Mouse (Mus musculus): ENCODE results near the gene Gm45062. TPM values are rescaled to one million over a fixed set of nuclear protein-coding genes. Genes with fewer than 3 reads are reported as not detected.

The Gm45062 gene
- polyA plus RNA-seq, 1 experiment: not detected

DNA sequence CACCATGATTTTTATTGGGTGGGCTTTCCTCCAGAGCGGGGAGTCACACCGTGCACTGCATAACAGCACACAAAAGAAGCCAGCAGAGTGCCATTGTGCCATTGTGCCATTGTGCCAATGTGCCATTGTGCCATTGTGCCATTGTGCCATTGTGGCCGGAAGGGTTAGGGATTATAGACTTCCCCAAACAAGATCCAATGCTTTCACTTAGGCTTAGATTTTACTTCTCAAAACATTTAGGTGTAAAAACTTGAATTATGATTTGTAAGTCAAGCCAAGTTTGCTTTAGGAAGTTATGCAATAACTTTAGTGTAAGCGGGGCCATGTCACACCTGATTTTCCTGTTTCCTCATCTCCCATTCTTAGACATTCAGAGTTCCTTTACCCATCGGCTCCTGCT is 156.6 kb downstream of the Gm45062 start:
- Histone ChIP-seq H3K27ac (ENCODE audit: insufficient read depth, low read depth, low read length) (no peak overlapping the region), H3K4me3 (ENCODE audit: low read depth, low read length) (no peak overlapping the region), H3K36me3 (ENCODE audit: control insufficient read depth, insufficient read depth, low read length) (no peaks in the 10 kb centered on the region), H3K4me1 (ENCODE audit: control insufficient read depth, insufficient read depth, insufficient read length, low read length) (no peaks in the 10 kb centered on the region), H3K27me3 (ENCODE audit: control insufficient read depth, insufficient read depth, low read length) (no peaks in the 10 kb centered on the region)
- 87% methylated on average over 5 of the region's 5 CpGs for WGBS
- TF ChIP-seq POLR2A (IDR thresholded peaks at IDR 0.05; ENCODE audit: low read depth, low read length) (no peak), CTCF (IDR thresholded peaks at IDR 0.05; ENCODE audit: extremely low read depth, insufficient read length, insufficient replicate concordance, low read depth, low read length) (no peak)

DNA sequence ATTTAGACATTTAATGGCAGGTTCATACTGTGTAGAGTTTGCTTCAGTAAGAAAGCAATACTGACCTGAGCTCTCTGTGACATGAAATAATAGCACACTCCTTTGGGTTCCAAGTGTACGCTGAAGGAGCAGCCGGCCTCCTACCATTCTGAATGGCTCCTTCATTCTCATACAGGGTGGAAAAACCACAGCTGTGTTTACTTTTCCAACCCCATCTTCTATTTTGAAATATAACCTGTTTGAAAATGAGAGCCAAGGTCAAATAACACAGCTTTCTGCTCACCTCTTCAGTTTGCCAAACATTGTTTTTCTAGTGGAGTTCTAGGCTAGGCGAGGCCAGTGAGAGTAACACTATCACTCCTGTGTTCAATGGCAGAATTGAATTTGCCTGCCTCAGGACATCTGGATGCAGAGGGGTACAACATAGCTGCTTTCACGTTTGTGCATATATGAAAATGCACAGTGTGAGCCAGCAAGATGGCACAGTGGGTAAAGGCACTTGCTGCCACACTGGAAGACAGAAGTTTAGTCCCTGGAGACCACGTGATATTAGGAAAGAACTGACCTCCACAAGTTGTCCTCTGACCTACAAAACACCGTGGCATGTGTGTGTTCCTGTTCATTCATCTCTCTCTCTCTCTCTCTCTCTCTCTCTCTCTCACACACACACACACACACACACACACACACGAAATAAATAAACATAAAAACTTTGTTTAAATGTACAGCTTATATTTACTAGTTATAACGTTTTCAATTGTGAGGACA is 157.7 kb downstream of the Gm45062 start:
- no peaks in the 10 kb centered on the region for H3K36me3 ChIP-seq (ENCODE audit: control insufficient read depth, insufficient read depth, low read length)
- no peak overlapping the region for H3K27ac ChIP-seq (ENCODE audit: insufficient read depth, low read depth, low read length)
- H3K27me3 ChIP-seq (ENCODE audit: control insufficient read depth, insufficient read depth, low read length): no peaks in the 10 kb centered on the region
- H3K4me3 ChIP-seq (ENCODE audit: low read depth, low read length): no peak overlapping the region
- no peaks in the 10 kb centered on the region for H3K4me1 ChIP-seq (ENCODE audit: control insufficient read depth, insufficient read depth, insufficient read length, low read length)
- 60% methylated on average over 8 of the region's 8 CpGs for WGBS
- TF ChIP-seq CTCF (IDR thresholded peaks at IDR 0.05; ENCODE audit: extremely low read depth, insufficient read length, insufficient replicate concordance, low read depth, low read length) (no peak), POLR2A (IDR thresholded peaks at IDR 0.05; ENCODE audit: low read depth, low read length) (no peak)

DNA sequence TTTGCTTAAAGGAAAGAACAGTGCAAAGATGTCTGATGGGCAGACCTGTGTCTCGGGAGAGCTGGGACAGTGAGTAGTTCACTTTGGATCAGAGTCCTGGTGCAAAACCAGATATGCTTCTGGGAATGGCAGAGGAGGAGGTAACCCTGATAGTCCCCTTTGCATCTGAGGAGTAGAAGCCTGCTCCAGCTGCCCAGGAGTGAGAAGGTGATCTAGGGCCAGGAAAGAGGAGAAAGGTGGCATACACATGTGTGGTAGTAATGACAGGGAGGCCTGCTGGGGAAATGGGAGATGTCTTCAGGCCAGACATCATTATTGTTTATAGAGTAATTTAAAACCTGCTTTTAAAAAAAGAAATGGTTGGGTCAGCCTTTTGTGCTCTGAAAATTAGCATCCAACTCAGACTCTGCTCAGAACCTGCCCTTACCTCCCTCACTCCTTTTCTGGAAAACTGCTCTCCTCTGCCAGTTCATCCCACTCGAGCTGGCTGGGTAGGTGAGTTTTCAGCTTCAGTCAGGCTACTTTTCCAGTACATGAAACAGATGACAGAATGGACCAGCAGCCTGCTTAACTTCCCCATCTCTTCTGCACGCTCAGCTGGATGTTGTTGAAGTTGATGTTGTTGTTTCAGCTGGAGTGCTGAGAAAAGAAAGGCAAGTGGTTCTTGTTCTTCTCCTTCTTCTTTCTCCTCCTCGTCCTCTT is 160.4 kb downstream of the Gm45062 start:
- 64% methylated on average over 4 of the region's 4 CpGs for WGBS
- TF ChIP-seq POLR2A (IDR thresholded peaks at IDR 0.05; ENCODE audit: low read depth, low read length) (no peak), CTCF (IDR thresholded peaks at IDR 0.05; ENCODE audit: extremely low read depth, insufficient read length, insufficient replicate concordance, low read depth, low read length) (no peak)

DNA sequence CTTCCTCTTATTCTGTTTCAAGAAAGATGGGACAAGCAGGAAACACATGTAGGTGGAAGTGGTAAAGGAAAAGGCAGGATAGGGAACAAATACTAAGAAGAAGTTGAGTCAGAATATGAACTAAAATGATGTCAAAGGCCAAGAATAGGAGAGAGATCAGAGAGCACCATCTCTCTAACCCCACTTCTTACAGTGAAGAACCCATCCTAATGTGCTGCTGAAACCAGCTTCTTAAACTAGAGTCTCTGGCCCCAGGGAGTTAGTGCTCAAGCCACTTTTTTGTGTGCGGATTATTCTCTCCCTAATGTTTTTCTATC is 160.9 kb downstream of the Gm45062 start:
- no peak overlapping the region for H3K27ac ChIP-seq (ENCODE audit: insufficient read depth, low read depth, low read length)
- 89% methylated on average over 1 of the region's 1 CpGs for WGBS
- H3K4me3 ChIP-seq (ENCODE audit: low read depth, low read length): no peak overlapping the region
- H3K27me3 ChIP-seq (ENCODE audit: control insufficient read depth, insufficient read depth, low read length): no peaks in the 10 kb centered on the region
- TF ChIP-seq CTCF (IDR thresholded peaks at IDR 0.05; ENCODE audit: extremely low read depth, insufficient read length, insufficient replicate concordance, low read depth, low read length): no peak
- no peak for TF ChIP-seq POLR2A (IDR thresholded peaks at IDR 0.05; ENCODE audit: low read depth, low read length)
- no peaks in the 10 kb centered on the region for H3K36me3 ChIP-seq (ENCODE audit: control insufficient read depth, insufficient read depth, low read length)
- 0 out of 2 replicates have a peak, but pooled peaks cover 2% of the 10 kb centered on the region for H3K4me1 ChIP-seq (ENCODE audit: control insufficient read depth, insufficient read depth, insufficient read length, low read length)

More for the DNA sequence above, 160.4 kb downstream of the Gm45062 start:
- Histone ChIP-seq H3K4me3 (ENCODE audit: low read depth, low read length) (no peak overlapping the region), H3K27me3 (ENCODE audit: control insufficient read depth, insufficient read depth, low read length) (no peaks in the 10 kb centered on the region), H3K27ac (ENCODE audit: insufficient read depth, low read depth, low read length) (no peak overlapping the region), H3K36me3 (ENCODE audit: control insufficient read depth, insufficient read depth, low read length) (no peaks in the 10 kb centered on the region), H3K4me1 (ENCODE audit: control insufficient read depth, insufficient read depth, insufficient read length, low read length) (0 out of 2 replicates have a peak, but pooled peaks cover 1% of the 10 kb centered on the region)

DNA sequence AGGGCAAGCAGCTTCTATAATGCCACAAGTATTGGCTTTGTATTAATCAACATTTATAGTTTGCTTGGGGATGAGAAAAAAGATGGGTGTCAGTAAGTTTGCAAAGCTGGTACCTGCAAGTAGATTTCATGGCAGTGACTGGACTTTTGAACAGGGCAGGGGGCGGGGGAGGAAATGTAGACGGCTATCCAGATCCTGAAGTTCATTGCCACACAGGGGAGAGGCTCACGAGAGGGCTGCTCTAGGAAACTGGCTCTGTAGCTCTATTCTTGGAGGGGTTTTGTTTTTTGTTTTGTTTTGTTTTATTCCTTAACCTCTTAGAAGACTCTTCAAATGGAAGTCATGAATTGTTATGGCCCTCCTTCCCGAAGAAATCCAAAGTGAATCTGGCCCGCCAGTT is 162.2 kb downstream of the Gm45062 start:
- Histone ChIP-seq H3K27ac (ENCODE audit: insufficient read depth, low read depth, low read length) (no peak overlapping the region), H3K36me3 (ENCODE audit: control insufficient read depth, insufficient read depth, low read length) (no peaks in the 10 kb centered on the region), H3K4me3 (ENCODE audit: low read depth, low read length) (no peak overlapping the region), H3K27me3 (ENCODE audit: control insufficient read depth, insufficient read depth, low read length) (no peaks in the 10 kb centered on the region), H3K4me1 (ENCODE audit: control insufficient read depth, insufficient read depth, insufficient read length, low read length) (0 out of 2 replicates have a peak, but pooled peaks cover 2% of the 10 kb centered on the region)
- TF ChIP-seq POLR2A (IDR thresholded peaks at IDR 0.05; ENCODE audit: low read depth, low read length): no peak
- TF ChIP-seq CTCF (IDR thresholded peaks at IDR 0.05; ENCODE audit: extremely low read depth, insufficient read length, insufficient replicate concordance, low read depth, low read length): no peak
- WGBS: 55% methylated on average over 5 of the region's 5 CpGs

DNA sequence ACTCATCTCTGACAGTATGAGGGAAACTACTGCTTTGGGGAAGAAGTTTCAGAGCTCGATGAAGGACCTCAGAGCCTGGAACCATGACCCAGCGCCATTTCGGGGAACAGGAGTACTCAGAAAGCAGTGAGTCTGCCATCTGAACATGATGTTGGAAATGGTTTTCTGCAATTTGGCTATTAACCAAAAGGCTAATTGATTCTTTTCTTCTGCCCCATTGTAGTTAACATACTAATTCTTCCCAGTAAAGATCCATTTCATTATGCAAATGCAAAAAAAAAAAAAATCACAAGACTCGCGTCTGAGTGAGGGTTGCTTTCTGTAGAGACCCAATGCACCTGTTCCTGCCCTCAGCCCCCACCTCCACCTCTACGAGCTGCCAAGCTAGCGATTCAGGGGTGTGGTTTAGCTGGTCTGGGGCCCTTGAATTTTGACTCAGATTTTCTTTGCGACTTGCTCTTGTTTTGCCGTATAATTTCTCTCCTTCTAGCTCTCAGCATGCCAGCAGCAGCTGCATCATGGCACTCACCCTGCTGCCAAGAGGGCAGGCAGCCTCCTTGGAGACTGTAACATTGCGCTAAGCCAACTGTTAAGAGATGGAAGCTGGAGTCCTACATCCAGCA is 162.8 kb downstream of the Gm45062 start:
- no peak overlapping the region for H3K4me3 ChIP-seq (ENCODE audit: low read depth, low read length)
- 83% methylated on average over 10 of the region's 10 CpGs for WGBS
- H3K4me1 ChIP-seq (ENCODE audit: control insufficient read depth, insufficient read depth, insufficient read length, low read length): 0 out of 2 replicates have a peak, but pooled peaks cover 2% of the 10 kb centered on the region
- H3K27me3 ChIP-seq (ENCODE audit: control insufficient read depth, insufficient read depth, low read length): no peaks in the 10 kb centered on the region
- H3K36me3 ChIP-seq (ENCODE audit: control insufficient read depth, insufficient read depth, low read length): no peaks in the 10 kb centered on the region
- TF ChIP-seq POLR2A (IDR thresholded peaks at IDR 0.05; ENCODE audit: low read depth, low read length) (no peak), CTCF (IDR thresholded peaks at IDR 0.05; ENCODE audit: extremely low read depth, insufficient read length, insufficient replicate concordance, low read depth, low read length) (no peak)
- H3K27ac ChIP-seq (ENCODE audit: insufficient read depth, low read depth, low read length): no peak overlapping the region

DNA sequence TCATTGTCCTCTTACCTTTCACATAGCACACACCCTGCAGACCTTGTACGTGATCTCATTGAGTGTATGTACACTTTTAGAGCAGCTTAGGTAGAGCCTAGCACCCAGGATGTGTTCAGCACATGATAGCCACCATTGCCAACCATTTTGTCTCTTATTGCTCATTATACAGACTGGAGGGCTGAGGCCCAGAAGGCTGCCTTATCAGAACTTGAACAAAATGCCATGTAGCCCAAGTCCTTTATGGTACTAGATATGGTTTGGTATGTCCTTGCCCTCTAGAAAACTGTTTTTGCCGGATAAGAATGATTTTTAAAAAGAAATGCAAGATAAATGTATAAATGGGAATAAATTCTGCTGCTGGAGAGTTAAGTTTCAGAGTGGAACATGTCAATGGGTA is 163.9 kb downstream of the Gm45062 start:
- TF ChIP-seq POLR2A (IDR thresholded peaks at IDR 0.05; ENCODE audit: low read depth, low read length) (no peak), CTCF (IDR thresholded peaks at IDR 0.05; ENCODE audit: extremely low read depth, insufficient read length, insufficient replicate concordance, low read depth, low read length) (no peak)
- H3K4me1 ChIP-seq (ENCODE audit: control insufficient read depth, insufficient read depth, insufficient read length, low read length): peaks cover 5% of the 10 kb centered on the region; the same call in 1 of the 2 replicates

More for the DNA sequence above, 163.9 kb downstream of the Gm45062 start:
- no peaks in the 10 kb centered on the region for H3K36me3 ChIP-seq (ENCODE audit: control insufficient read depth, insufficient read depth, low read length)
- H3K27me3 ChIP-seq (ENCODE audit: control insufficient read depth, insufficient read depth, low read length): no peaks in the 10 kb centered on the region
- H3K27ac ChIP-seq (ENCODE audit: insufficient read depth, low read depth, low read length): no peak overlapping the region
- 93% methylated on average over 2 of the region's 2 CpGs for WGBS
- H3K4me3 ChIP-seq (ENCODE audit: low read depth, low read length): no peak overlapping the region
